Mouse (Mus musculus) gonadal fat pad, adult 2 months (tissue): ENCODE results near the gene 1500011B03Rik. TPM values are rescaled to one million over a fixed set of nuclear protein-coding genes. Genes with fewer than 3 reads are reported as not detected.

ENCODE experiments used
- polyA plus RNA-seq: library from polyadenylated mRNA; depleted of rRNA; stranded (reverse); fragments of >200 nt; gene quantifications from 2 replicates; pipeline ENCODE4 v1.2.3, GENCODE M21; 2012; rRNA removed

Gene 1500011B03Rik
- polyA plus RNA-seq, 1 experiment = 286 TPM

Other genes starting within 250 kb of the 1500011B03Rik start
- 26.0 and 30.3 TPM in 2 replicates for gene Trpv4, start 165.0 kb downstream of the 1500011B03Rik start, polyA plus RNA-seq
- 118 TPM in 2 replicates for gene Gltp, start 132.5 kb downstream of the 1500011B03Rik start, polyA plus RNA-seq
- 11.4 and 11.7 TPM in 2 replicates for gene Tchp, start 115.7 kb downstream of the 1500011B03Rik start, polyA plus RNA-seq
- gene Ankrd13a, start 48.8 kb downstream of the 1500011B03Rik start, polyA plus RNA-seq = 50.3 and 56.1 TPM in 2 replicates
- gene Git2, start 48.0 kb downstream of the 1500011B03Rik start, polyA plus RNA-seq = 34.7 and 38.7 TPM in 2 replicates
- not detected in 2 replicates for gene 4930519G04Rik, start 30.2 kb upstream of the 1500011B03Rik start, polyA plus RNA-seq
- gene Gm9936, start 35.2 kb upstream of the 1500011B03Rik start, polyA plus RNA-seq = not detected in 2 replicates
- gene Oasl2, start 73.5 kb upstream of the 1500011B03Rik start, polyA plus RNA-seq = 9.2 and 10.1 TPM in 2 replicates
- 1.9 and 2.0 TPM in 2 replicates for gene Oasl1, start 99.8 kb upstream of the 1500011B03Rik start, polyA plus RNA-seq
- 21.0 and 27.0 TPM in 2 replicates for gene 2210016L21Rik, start 118.7 kb upstream of the 1500011B03Rik start, polyA plus RNA-seq
- gene Hnf1a, start 147.6 kb upstream of the 1500011B03Rik start, polyA plus RNA-seq = 0.18 and 0.55 TPM in 2 replicates
- gene Sppl3, start 187.7 kb upstream of the 1500011B03Rik start, polyA plus RNA-seq = 55.5 and 57.5 TPM in 2 replicates